Mouse (Mus musculus) activated CD4-positive, CD25-positive, alpha-beta regulatory T cell, adult 4 months (primary cell): ENCODE results near the gene Arhgap31. TPM values are rescaled to one million over a fixed set of nuclear protein-coding genes. Genes with fewer than 3 reads are reported as not detected.
A peak's percentile ranks its signal among the peaks of the same experiment; 100 is the strongest.
"Not testable (repeated sequence)": the region's sequence is repeated elsewhere in the genome, so short reads cannot be mapped to it uniquely, and the experiment has no call there.

Source experiments
- ATAC-seq: one replicate; pipeline ENCODE4 v1.8.0; 2017
- polyA plus RNA-seq, 2 experiments: library from polyadenylated mRNA; unstranded; fragments of 100-300 nt; shearing (Covaris generic); gene quantifications; one replicate each; pipeline ENCODE4 v1.2.1; 2017

Arhgap31 gene
- polyA plus RNA-seq, 2 experiments from 2014 or later = 19.6 to 19.9 TPM

DNA sequence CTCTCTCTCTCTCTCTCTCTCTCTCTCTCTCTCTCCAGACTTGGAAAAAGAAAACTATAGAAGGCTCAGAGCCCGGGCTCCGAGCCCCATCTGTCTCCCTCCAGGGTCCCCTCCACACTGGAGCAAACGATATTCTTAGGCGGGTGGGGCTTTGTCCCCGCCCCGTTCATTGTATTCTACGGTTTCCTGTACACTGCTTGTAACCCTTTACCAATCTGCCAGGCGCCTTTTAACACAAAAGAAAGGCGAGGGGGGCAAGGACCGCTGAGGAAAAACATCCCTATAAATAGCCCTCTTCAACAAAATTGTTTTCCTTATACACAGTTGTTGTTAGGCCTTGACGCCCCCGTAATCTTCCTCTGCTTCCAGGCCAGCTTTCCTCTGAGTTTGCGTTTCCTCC is 11.9 kb upstream of the Arhgap31 start:
- ATAC-seq = no peak

DNA sequence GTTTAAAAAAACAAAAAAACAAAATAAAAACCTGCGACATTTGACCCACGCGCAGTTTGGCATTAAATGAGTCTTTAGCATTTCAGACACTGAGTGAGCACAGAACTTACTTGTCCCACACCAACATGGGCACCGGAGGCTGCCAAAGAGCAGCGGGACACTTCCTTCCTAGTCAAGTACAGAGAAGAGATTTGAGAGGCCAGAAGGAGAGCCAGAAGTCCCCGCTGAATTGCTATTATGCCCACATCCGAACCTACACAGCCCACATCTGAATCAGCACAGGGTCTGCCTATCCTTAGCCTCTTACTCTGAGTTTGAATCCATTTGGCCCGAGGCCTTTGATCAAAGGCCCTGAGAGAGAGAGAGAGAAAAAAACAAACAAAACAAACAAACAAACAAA is 11.2 kb upstream of the Arhgap31 start:
- no peak for ATAC-seq

DNA sequence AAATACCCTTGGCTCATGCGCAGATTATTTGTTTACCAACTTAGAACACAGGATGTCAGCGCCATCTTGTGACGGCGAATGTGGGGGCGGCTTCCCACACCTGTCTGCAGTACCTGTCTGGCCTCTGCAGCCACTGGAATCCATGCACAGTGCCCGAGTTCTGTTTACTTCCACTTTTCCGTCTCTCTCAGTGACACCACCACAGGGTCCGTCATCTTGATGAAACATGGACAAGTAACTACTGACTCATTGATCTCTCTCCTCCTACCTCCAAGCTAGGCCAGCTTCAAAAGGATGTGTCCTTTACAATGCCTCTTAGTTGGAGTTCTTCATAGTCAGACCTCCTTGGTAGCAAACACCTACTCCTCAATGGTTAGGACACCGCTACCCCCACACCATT is 8.3 kb upstream of the Arhgap31 start:
- no peak for ATAC-seq

DNA sequence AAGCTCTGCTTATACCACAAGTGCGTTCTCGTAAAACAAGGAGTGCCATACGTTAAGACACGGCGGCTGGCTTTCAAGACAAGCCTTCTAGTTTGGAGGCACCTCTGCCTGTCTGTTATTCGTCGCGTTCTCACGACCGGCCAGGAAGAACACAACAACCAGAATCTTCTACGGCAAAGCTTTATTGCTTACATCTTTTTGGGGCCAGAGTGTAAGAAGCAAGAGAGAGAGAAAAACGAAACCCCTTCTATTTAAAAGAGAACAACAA is 1.1 kb upstream of the Arhgap31 start:
- ATAC-seq = not testable (repeated sequence)

DNA sequence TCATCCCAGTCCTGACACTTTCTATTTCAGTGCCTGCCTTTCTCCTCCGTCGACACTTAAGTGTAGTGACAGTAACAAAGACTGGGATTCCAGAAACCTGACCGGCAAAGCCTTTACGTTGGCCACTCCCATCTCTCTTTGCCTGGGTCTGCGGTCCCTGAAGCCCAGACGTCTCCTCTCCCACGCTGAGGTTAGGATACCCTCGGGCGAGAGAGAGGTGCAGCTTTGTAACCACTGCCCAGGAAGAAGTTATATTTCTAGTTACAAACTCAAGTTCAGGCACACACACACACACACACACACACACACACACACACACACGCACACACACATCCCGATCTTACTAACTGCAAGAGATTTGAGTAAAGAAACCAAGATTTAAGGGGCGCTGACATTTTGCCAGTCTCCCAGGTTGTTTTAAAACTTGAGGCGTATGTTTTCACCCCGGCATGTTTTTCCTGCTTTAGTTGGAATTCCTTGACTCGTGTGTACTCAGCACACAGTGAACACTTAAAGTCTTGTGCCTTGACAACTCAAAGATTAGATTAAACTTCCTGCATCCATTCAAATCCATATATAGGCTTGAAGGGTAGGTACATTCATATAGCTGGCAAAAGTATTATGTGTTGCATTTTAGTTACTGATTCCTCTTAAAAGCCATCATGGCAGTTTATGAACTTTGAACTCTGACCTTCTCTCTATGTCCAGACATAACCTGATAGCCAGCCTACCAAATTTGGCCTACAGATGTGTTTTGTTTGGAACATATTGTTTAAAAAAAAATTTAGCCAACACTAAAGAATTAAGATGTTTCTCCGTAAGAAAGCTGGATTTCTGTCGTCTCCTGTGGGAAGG is 557 bp upstream of the Arhgap31 start:
- peak; percentile 24 for ATAC-seq

DNA sequence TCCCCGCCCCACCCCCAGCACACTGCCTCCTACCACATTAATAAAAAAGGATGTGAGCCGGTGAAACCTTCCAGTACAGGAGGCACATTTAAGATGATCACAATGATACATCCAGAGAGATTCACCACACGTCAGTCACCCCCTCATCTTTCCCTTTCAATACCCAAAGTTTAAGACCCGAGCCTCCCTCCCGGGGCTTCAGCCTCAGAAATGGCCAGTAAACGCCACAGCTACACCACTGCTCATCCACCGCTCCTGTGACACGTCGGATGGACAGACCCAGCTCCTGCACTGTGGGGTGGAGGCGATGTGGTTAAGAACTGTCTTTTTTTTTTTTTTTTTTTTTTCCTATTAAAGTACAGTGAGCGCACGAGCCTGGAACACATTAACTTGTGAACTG is 969 bp downstream of the Arhgap31 start:
- peak; percentile 27 for ATAC-seq

DNA sequence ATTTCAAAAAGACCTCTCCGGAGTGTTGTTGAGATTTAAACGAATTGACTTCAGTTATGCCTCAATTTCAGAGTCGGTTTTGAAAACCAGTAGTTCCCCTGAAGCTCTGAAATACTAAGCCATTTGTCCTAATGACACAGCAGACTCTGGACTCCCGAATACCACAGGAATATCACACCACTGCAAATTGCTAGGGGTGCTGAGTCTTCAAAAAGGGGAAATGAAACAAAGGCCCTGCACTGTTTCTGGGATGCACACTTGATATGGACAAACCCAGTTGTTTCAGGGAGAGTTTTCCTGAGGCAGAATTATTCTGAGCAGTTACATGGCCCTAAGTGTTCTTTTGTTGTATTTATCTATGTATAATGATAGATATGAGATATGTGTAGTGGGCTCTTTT is 1.8 kb downstream of the Arhgap31 start:
- ATAC-seq = no peak

DNA sequence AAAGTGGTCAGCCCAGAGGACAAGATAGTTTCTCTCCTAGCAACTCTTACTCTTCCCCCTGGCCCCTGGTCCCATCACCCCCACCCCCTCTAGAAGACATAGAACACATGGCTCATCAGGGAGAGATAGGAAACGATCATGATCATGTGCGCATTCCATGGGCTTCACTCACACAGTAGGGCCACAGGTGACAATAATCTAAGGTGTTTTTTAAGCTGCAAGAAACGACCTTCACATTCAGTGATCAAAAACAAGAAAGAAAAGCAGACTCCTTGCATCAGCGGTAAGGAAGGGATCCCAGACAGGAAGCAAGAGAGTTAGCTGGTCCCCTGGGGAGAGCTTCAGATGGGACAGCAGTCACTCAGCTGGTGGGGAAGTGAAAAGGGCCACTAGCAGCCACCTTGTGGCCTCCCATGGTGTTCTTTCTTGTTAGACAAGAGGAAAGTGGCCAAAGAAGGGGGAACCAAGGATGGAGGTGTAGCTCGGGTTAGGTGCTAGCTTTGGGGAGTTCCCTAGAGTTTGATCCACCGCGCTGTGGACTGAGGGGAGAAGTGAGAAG is 4.0 kb downstream of the Arhgap31 start:
- no peak for ATAC-seq

DNA sequence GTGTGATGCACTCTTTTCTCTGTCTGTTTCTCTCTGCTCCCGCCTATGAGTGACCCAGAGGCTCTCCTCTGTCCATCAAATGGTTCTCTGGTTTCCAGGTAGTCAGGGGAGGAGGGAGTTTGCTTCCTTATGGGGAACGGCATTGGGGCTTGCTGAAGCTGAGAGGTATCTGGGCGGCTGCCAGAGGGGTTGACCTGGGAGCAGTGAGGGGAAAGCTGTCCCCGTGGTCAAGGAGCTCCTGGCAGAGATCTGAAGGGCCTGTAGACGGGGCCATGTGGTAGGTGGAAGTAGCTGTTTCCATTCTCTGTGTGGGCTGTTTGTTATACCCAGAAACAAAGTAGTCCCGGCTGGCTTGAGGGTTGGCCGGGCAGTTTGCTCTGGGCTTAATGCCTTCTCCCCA is 6.3 kb downstream of the Arhgap31 start:
- ATAC-seq = no peak

DNA sequence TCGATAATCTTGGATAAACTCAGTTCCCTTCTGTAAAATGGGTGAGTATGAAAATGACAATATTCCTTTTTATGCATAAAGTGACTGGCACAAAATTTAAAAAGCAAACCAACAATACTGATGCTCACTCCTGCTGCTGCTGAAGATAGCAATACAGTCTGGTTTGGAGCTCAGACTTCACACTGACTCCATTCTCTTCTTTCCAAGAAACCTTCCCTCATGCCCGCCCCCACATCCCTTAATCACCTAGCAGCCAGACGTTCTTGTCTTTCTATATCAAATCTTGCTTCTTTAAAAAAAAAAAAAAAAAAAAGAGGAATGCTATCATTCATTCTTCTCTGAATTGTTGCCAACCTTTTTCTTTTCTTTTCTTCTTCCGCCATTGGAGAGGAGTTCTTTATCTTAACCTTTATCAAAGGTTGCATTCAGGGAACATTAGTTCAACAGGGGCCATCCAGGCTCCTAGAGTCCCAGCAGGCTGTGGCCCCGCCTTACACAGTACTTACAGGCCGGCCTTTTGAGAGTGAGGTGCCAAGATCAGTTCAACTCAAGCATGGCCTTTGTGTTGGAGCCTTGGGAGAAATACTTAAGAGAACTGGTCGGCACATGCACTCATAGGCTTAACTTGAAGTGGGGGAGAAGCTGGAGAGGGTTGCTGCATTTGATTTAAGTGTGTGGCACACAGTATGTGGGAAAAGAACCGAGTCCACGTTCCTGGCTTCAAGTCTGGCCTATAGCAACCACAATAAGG is 7.4 kb downstream of the Arhgap31 start:
- ATAC-seq = no peak

DNA sequence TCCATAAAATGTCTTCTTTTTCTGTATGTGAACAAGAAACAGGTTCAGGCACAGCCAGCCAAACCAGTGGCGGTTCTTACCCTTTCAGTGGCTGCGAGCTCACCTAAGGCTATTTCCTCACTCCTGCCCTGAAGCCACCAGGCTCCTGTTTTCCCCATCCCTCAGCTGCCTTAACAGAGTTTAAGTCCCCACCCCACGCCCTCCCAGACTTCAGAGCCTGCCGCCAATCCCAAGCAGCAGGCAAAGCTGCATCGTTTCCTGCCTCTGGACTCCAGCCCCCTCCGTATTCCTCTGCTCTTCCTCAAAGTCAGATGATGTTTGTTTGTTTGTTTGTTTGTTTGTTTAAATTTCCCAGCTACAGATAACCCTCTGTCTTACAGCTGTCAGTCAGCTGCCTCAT is 9.6 kb downstream of the Arhgap31 start:
- no peak for ATAC-seq

DNA sequence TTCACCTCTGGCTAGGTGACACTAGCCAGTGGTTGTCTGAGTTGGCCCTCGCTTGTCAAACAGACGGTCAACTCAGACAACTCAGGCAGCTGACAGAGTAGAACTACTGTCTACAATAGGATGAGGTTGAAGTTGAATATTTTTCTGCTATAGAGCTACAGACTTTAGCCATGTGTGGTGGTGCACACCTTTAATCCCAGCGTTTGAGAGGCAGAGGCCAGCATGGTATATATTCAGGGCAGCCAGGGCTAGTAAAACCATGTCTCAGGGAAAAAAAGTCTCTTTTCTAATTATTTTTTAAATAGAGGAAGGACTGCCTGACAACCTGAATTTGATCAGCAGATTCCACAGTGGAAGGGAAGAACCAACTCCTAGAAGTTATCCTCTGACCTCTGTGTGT is 10.8 kb downstream of the Arhgap31 start:
- no peak for ATAC-seq

DNA sequence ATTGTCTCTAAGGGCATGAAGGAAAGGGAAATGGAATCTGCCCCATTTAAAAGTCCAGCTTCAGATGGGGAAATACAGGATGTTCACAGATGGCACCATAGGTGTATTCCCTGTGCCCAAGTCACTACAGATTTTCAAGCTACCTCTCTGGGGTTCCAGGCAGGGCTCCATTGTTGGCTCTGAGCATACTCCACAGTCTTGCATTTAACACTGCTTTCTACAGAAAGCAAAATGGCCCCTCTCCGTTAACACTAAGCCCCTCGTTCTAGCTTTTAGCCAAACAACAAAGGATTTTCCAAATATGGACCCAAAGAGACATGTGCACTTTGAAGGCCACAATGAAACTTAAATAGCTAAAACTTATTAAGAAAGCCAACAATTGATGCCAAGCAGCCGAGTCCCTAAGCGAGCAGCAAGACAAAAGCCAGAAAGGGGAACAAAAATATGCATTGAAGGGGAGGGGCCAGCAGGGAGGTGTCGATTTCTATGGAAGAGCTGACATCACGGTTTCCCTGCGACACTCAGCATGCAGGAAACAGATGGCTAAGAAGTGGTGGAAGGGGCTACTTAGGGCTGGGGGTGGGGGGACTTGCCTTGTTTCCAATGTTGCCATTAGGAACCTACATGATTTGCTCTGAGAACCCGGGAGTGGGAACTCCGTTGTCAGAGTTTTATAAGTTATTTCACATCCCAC is 11.4 kb downstream of the Arhgap31 start:
- no peak for ATAC-seq

DNA sequence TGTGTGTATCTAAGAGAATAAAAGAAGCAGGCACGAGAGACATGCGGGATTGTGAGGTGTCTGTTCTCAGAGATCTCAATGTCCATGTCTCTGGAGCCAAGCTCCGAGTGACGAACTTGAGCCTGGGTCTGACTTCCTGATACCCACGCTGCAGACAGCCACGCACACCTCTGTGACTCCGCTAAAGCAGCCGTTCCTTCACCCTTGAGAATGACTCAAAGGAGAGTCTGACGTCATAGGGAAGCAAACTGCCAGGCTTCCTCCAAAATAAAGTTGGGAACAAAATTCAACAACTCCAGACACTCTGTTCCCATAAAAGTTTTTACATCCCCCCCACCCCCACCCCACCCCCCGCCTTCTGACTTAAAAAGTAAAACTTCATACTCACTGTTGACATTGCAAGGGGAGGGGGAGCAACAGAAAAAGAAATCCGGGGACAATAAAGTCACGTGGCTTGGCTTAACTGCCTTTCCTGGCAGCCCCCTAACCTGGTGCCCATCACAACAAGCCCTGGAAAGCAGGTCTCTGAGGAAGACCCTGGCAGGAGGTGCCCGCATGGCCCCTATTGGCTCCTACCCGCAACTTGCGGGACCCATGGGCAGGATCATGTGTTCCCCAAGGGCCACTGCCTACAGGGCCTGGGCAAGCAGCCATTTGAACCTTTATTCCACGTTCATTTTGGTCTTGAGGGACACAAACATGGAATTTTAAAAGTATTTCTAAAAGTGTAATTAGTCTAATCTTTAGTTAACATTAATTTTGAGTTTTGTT is 12.5 kb downstream of the Arhgap31 start:
- ATAC-seq = no peak

DNA sequence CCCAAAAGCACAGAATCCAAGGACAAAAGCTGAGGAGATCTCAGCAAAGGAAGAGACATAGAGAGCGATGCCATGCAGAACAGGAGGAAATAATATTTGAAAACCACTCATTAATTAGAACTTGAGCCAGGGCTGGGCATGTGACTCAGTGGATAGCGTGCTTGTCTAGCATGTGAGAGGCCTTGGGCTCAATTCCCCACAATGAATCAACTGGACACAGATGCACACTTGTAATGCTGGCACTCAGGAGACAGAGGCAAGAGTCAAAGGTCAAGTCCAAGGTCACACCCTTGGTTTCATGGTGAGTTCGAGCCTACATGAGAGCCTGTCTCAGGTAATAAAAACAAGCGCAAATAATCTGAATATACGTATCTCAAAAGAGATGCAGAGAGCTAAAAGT is 15.5 kb downstream of the Arhgap31 start:
- ATAC-seq = no peak

DNA sequence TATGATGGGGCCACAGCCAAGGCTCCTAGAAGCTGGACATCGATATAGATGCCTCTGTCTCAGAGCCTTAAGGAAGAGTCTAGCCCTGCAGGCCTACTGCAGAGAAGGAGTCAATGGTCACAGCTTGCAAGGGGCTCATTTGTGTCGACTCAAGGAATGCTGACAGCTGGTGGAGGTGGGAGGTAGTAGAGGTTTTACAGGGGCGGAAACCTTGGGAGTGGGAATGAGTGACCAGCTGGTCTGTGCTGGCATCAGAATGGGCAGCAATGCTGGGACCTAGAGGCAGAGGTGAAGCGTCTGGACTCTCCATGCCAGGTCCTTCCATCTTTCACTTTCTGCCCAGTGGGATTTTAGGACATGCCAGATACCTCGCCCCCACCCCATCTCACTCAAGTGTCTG is 17.5 kb downstream of the Arhgap31 start:
- ATAC-seq = no peak

DNA sequence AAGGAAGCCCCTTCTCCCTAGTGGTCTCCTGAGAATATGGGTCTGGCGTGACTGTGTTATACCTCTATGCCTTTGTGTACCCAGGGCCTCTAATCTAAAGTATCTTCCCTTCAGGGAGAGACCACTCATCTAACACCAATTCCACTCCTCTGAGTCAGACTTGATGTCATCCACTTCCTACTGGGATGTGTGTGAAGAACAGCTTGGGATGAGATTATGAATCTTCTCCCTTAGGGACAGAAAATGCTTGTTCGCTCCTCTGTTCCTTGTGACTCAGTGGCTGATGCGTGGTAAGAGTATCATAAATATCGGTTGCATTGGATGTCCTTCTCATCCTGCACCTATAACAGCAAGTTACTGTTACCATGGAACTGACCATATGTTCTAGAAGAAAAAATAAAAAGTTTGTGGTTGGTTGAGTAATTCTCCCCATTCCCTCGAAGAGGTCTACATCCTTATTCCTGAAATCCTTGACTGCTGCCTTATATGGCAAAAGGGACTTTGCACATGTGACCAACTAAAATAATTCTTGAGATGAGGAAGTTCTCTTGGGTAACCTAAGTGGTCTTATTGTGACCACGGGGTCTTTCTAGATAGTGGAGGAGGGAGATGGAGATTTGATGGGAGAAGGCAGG is 18.1 kb downstream of the Arhgap31 start:
- no peak for ATAC-seq

DNA sequence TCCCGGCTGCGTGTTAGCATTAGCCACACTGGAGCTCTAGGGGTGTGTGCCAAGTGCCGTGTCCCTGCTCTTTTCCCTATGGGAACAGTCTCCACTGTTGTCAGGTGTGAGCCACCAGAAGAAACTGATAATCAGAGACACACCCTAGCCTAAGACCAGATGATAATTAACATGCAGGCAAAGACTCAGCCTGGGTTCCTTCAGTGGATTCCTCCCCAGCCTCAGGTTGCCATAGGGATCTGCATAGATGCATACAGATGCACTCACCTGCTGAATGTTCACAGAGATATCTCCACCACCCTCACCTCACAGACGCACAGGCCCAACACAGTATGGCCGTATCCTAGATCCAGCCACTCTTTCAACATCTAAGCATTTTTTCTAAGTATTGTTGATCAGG is 22.6 kb downstream of the Arhgap31 start:
- no peak for ATAC-seq

DNA sequence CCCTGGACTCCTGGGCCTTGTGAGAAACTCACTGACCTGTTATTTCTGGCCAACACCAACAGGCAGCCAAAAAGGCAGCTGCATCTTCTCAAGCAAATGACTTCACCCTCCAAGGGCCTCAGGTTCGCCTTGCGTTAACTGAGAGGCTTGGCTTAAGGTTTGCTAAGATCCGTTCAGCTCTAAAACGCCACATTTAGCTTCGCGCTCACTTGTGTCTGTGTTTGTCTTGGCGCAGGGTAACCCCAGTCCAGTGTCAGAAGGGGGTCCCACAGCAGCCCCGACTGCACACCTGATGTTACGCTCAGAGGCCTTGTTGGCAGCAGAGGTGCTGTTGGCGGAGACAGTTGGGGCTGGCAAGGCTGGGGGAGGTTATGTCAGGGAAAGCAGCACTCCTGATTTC is 23.3 kb downstream of the Arhgap31 start:
- no peak for ATAC-seq

DNA sequence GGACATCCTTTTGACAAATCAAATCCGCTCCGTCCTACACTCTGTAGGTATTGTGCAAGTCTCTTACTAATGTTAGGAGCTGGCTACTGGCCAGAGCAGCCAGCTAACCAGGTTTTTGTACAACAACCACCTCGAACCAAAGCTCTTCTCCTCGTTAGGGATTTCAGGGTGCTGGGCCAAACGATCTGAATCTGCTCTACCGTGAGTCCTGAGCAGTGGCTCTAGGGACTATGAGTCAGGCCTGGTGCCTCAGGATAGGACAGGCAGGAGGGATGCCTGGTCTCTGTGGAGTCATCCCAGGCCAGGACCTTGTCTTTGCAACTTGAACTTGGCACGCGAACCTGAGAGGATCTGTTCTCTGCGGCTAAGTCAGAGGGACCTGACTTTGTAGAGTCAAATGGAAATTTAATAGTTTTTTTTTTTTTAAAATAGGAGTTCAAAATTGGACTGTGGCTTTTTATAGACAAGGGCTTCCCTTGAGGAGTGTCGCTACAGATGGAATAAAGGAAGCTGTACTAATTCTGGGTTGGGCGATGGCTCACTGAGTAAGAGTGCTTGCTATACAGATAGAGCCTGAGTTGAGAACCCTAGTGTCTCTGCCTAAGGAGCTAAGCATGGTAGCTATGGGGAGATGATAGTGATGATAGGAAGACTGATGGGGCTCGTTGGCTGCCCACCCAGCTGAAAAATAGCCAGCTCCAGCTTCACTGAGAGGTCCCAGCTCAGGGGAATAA is 24.4 kb downstream of the Arhgap31 start:
- ATAC-seq = no peak

DNA sequence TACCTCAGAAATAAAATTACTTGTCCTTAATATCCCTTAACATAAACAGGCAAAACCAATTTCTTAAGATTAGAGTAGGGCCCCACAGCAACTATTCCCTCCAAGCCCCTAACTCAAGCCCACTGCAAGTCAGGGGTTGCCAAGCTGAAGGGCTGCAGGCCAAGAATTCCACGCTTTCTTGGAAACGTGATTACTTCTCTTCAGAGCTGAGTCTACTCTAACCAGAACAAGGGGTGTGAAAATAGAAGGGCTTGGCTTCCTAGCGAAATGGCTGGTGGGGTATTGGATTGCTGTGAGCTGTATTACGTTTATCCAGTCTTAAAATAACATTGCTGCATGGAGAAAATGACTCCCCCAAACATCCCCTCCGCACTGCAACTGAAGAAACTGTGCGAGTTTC is 25.4 kb downstream of the Arhgap31 start:
- no peak for ATAC-seq

DNA sequence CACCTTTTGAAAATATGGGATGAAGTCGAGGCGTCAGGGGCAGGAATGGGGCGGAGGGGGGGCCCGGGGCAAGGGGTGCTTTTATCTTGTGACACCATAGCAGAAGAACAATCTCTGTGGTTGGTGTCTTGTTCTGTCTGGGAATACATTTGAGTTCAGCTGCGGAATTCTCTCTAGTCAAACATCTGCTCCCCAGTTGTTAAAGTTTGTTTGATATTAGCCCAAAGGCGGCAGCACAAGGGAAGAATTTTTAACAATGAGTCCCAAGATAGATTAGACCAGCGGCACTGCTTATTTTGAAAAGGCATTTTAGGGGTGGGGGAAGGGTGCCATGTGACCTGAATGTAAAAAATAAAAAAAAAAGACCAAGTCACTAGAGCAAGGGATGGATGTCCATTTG is 30.0 kb downstream of the Arhgap31 start:
- no peak for ATAC-seq
